Mouse (Mus musculus): ENCODE measurements around the gene Grn. TPM values are rescaled to one million over a fixed set of nuclear protein-coding genes. Genes with fewer than 3 reads are reported as not detected.
A peak's percentile ranks its signal among the peaks of the same experiment; 100 is the strongest.

Gene Grn
- polyA plus RNA-seq, 1 experiment: 21.1 TPM

DNA sequence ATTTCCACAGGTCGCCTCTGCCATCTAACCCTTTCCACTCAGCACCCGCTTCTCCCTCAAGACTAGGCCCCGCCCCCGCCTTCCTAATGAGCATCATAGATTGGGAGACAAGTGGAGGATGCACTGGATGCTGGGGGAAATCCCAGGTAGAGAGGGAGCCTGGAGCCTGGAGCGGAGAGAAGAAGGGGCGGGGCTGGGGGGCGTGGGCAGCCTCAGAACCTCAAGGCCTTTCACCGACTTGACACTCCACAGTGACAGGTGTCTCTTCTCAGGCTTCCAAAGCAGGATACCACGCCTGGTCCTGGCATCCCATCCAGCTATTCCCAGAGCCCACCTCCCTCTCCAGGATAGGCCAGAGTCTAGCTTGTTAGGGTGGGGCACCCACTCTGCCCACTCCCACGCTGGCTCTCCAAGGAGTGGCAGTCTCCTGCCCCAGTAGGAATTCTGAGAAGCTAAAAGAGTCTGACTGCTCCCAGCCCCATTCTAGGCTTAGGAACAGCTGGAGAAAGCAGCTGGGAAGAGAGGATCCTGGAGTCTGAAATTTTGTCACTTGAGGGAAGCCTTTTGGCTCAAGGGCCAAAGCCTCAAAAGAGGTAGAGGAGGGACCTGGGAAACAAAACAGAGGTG, 15.3 kb downstream of the Grn start:
- Histone ChIP-seq H3K27me3 (ENCODE audit: control insufficient read depth, insufficient read depth, low read length) (no peaks in the 10 kb centered on the region), H3K27ac (ENCODE audit: control insufficient read depth, insufficient read depth, low read depth, low read length) (no peak overlapping the region), H3K36me3 (ENCODE audit: control insufficient read depth, insufficient read depth, low read length) (no peaks in the 10 kb centered on the region), H3K4me3 (ENCODE audit: control insufficient read depth, low read depth, low read length) (no peak overlapping the region), H3K4me1 (ENCODE audit: control insufficient read depth, insufficient read depth, low read length) (peaks cover 16% of the 10 kb centered on the region)
- TF ChIP-seq CTCF (IDR thresholded peaks at IDR 0.05; ENCODE audit: control insufficient read depth, insufficient read depth, insufficient replicate concordance, low read depth, low read length) (no peak), POLR2A (IDR thresholded peaks at IDR 0.05; ENCODE audit: control insufficient read depth, low read depth, low read length) (no peak)

DNA sequence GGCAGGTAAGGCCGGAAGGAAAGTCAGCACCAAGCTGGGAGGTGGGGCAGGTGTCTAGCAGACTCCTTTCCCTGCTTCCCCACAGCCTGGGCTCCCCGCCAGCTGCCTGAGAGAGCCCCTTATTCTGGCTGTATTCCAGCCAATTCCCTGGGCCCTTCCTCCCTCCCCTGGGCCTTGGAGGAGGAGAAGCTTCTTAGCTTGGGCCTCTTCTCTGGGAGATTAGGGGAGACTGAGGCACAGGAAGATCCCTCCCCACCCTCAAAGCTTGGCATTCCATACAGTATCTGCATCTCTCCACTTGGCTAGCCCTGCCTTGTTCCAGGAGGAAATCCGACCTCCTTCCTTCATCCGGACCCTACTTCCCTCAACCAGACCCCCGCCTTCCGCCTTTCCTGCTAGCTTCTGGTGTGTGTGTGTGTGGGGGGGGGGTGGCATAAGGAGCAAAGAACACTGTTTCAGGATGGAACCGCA, 15.8 kb downstream of the Grn start:
- Histone ChIP-seq H3K27ac (ENCODE audit: control insufficient read depth, insufficient read depth, low read depth, low read length) (no peak overlapping the region), H3K4me1 (ENCODE audit: control insufficient read depth, insufficient read depth, low read length) (peaks cover 16% of the 10 kb centered on the region), H3K36me3 (ENCODE audit: control insufficient read depth, insufficient read depth, low read length) (no peaks in the 10 kb centered on the region), H3K27me3 (ENCODE audit: control insufficient read depth, insufficient read depth, low read length) (no peaks in the 10 kb centered on the region), H3K4me3 (ENCODE audit: control insufficient read depth, low read depth, low read length) (no peak overlapping the region)
- no peak for TF ChIP-seq CTCF (IDR thresholded peaks at IDR 0.05; ENCODE audit: control insufficient read depth, insufficient read depth, insufficient replicate concordance, low read depth, low read length)
- no peak for TF ChIP-seq POLR2A (IDR thresholded peaks at IDR 0.05; ENCODE audit: control insufficient read depth, low read depth, low read length)

DNA sequence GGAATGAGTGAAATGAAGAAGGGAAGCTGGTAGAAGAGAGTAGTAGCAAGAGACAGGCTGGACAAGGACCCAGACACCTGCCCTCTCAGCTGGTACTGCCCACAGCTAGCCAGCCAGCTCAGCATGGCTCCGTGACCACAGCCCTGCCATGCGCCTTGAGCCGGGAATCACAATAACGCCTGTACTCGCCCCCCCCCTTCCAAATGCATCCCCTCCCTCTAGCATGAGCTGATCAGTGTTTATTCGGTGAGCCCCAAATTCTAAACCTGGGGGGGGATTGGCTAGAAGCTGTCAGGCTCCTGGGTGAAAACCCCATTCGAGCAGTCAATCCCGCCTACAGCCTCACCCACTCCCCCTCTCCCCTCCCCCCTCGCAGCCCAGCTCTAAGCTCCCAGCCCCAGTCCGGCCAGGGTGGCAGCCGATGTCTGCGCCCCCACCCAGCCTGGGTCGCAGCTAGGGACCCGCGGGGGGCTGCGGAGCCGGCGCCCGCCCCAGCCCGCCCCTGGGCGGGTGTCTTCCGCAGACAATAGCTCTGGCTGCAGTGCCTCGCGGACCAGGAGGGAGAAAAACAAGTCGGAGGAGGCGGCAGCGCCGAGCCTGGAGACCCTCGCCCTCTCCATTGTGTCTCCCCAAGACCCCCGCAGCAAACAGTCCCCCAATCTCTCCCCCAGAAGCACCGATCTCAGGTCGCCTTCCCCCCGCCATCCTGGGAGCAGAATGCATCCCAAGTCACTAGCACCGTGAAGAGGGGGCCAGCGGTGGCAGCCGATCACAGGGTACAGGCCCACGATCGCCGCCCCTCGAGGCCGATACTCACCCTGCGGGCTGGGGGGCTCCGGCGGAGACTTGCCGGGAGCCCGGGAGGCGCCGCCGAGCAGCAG, 16.7 kb downstream of the Grn start:
- H3K27ac ChIP-seq (ENCODE audit: control insufficient read depth, insufficient read depth, low read depth, low read length): no peak overlapping the region
- no peak for TF ChIP-seq CTCF (IDR thresholded peaks at IDR 0.05; ENCODE audit: control insufficient read depth, insufficient read depth, insufficient replicate concordance, low read depth, low read length)
- no peak for TF ChIP-seq POLR2A (IDR thresholded peaks at IDR 0.05; ENCODE audit: control insufficient read depth, low read depth, low read length)
- H3K4me3 ChIP-seq (ENCODE audit: control insufficient read depth, low read depth, low read length): peak overlapping the region; percentile 71
- H3K36me3 ChIP-seq (ENCODE audit: control insufficient read depth, insufficient read depth, low read length): no peaks in the 10 kb centered on the region
- H3K27me3 ChIP-seq (ENCODE audit: control insufficient read depth, insufficient read depth, low read length): no peaks in the 10 kb centered on the region
- H3K4me1 ChIP-seq (ENCODE audit: control insufficient read depth, insufficient read depth, low read length): peaks cover 16% of the 10 kb centered on the region

DNA sequence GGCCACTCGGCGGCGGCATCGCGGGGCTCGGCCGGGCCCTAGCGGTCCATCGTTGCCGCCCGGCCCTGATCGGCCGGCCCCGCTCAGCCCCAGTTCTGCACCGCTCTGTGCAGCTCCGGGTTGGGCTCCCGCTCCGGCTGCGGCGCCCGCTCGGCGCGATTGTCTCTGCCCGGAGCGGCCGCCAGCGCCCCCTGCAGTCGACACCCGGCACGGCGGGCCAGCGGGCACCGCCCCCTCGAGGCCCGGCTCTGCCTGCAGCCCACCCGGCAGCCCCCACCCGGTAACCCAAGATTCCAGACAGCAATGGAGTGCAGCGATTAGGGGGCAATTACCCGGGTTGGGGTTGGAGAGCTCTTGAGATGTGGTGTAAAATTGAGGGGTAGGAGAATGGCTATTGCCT, 17.4 kb downstream of the Grn start, which contains the start of gene Fam171a2:
Gene Fam171a2, minus strand, starts transcription at position 186 of the 400 bp plus-strand sequence.
- Histone ChIP-seq H3K4me1 (ENCODE audit: control insufficient read depth, insufficient read depth, low read length) (peaks cover 16% of the 10 kb centered on the region), H3K36me3 (ENCODE audit: control insufficient read depth, insufficient read depth, low read length) (no peaks in the 10 kb centered on the region), H3K4me3 (ENCODE audit: control insufficient read depth, low read depth, low read length) (peak within 1 kb of the TSS; percentile 71), H3K27ac (ENCODE audit: control insufficient read depth, insufficient read depth, low read depth, low read length) (no peak within 1 kb of the TSS), H3K27me3 (ENCODE audit: control insufficient read depth, insufficient read depth, low read length) (no peaks in the 10 kb centered on the region)
- TF ChIP-seq CTCF (IDR thresholded peaks at IDR 0.05; ENCODE audit: control insufficient read depth, insufficient read depth, insufficient replicate concordance, low read depth, low read length) (peak; percentile 71), POLR2A (IDR thresholded peaks at IDR 0.05; ENCODE audit: control insufficient read depth, low read depth, low read length) (no peak)

DNA sequence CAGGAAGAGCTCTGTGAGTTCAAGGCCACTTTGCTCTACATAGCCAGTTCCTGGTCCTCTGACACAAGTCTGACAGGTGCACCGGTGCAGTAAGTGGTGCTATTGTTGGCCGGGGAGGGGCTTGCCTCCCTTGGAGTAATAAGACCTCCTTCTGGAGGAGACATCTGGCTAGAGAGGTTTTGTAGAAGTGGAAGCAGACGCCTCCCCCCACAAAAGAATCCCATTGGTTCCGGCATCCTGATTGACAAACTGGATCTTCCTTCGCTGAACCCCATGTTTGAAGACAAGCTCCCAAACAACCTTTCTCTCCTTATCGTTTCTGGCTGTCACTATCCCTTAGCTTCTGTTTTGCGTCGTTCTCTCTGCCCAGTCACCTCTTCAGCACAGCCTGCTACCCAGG, 18.2 kb downstream of the Grn start:
- H3K4me3 ChIP-seq (ENCODE audit: control insufficient read depth, low read depth, low read length): no peak overlapping the region
- no peaks in the 10 kb centered on the region for H3K27me3 ChIP-seq (ENCODE audit: control insufficient read depth, insufficient read depth, low read length)
- H3K36me3 ChIP-seq (ENCODE audit: control insufficient read depth, insufficient read depth, low read length): no peaks in the 10 kb centered on the region
- H3K4me1 ChIP-seq (ENCODE audit: control insufficient read depth, insufficient read depth, low read length): peaks cover 16% of the 10 kb centered on the region
- no peak overlapping the region for H3K27ac ChIP-seq (ENCODE audit: control insufficient read depth, insufficient read depth, low read depth, low read length)
- TF ChIP-seq CTCF (IDR thresholded peaks at IDR 0.05; ENCODE audit: control insufficient read depth, insufficient read depth, insufficient replicate concordance, low read depth, low read length): no peak
- no peak for TF ChIP-seq POLR2A (IDR thresholded peaks at IDR 0.05; ENCODE audit: control insufficient read depth, low read depth, low read length)

DNA sequence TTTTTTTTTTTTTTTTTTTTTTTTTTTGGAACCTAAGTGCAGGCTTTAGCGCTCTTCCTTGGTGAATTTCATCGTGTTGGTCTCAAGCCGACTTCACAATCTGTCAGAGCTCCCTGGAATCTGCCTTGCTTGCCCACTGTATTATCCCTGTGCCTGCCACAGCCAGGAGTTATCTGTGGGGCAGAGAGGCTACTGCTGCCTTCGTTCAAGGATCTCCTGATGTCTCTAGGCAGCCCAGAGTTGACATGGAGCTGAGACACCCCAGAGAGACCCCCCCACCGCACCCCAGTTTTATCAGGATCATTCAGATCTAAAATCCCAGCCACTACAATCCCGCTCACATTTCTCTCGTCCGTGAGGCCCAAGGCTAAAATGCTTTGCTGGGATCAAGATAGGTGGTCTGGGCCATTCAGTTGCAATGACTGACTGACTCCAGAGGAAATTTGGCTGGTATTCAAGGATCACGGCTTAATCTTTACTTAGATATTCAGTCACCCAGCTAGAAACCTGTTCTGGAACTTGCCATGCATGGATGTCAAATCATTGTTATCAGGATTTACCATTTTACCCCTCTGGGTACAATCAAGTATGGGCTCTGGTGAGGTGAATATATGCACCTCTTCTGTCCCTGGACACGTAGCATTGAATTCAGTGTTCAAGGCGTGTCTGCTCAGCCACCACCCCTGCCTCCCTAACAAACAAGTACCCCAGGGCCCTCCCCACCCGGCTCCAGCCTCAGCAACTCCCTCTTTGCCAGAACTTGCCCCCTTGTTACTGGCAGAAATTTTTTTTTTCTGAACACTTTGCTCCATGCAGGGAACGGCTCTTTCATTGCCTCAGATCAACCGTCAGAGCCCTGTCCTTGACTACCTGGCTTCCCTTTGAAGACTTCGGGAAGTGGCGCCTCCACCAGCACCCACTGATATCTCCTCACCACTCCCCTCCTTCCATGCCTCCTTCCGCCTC, 19.2 kb downstream of the Grn start:
- TF ChIP-seq CTCF (IDR thresholded peaks at IDR 0.05; ENCODE audit: control insufficient read depth, insufficient read depth, insufficient replicate concordance, low read depth, low read length): no peak
- no peak for TF ChIP-seq POLR2A (IDR thresholded peaks at IDR 0.05; ENCODE audit: control insufficient read depth, low read depth, low read length)
- no peaks in the 10 kb centered on the region for H3K36me3 ChIP-seq (ENCODE audit: control insufficient read depth, insufficient read depth, low read length)
- H3K4me3 ChIP-seq (ENCODE audit: control insufficient read depth, low read depth, low read length): no peak overlapping the region
- H3K27me3 ChIP-seq (ENCODE audit: control insufficient read depth, insufficient read depth, low read length): no peaks in the 10 kb centered on the region
- H3K4me1 ChIP-seq (ENCODE audit: control insufficient read depth, insufficient read depth, low read length): peaks cover 16% of the 10 kb centered on the region
- no peak overlapping the region for H3K27ac ChIP-seq (ENCODE audit: control insufficient read depth, insufficient read depth, low read depth, low read length)
